9 mouse cellular contexts compared by ENCODE assay signal in genomic region chr2:117444671-117445070, GRCm38 (mm10).
DNase-seq lines count a peak whose midpoint lies in the region; ATAC-seq and TF ChIP-seq lines count a peak whose summit lies in the region.
"Had no signal": no experiment of that assay in that cellular context is flagged by ENCODE, and none has a peak within 500 bp of the region (broad histone marks: within the 10 kb centered on the region; RNA-seq: fewer than 3 reads in every experiment).

No protein-coding gene starts in this region.

- H3K4me2 ChIP-seq in forebrain, embryonic 11.5 days (ENCODE audit: low read depth, low read length, severe bottlenecking), result no peak overlapping the region
- H3K4me2 ChIP-seq in forebrain, embryonic 13.5 days, result no peak overlapping the region
- H3K4me2 ChIP-seq in hindbrain, embryonic 12.5 days (replicated peaks), result no peak overlapping the region
- H3K4me2 ChIP-seq: hindbrain, embryonic 15.5 days had no signal

- no peaks in the 10 kb centered on the region for H3K79me2 ChIP-seq in liver, adult 2 months (ENCODE audit: control insufficient read depth, insufficient read depth, low read length)

- peaks cover 1% of the 10 kb centered on the region; the same call in 1 of the 2 replicates for H3K4me1 ChIP-seq in forebrain, embryonic 11.5 days (replicated peaks; ENCODE audit: control insufficient read depth, insufficient read depth, low read length)
- 0 out of 2 replicates have a peak, but pooled peaks cover 3% of the 10 kb centered on the region for H3K4me1 ChIP-seq in forebrain, embryonic 13.5 days
- H3K4me1 ChIP-seq in lung, adult 2 months (ENCODE audit: control insufficient read depth, insufficient read depth, low read length), result no peaks in the 10 kb centered on the region
- H3K4me1 ChIP-seq in liver, adult 2 months (ENCODE audit: control insufficient read depth, insufficient read depth, low read length), result no peaks in the 10 kb centered on the region
- no peaks in the 10 kb centered on the region; the same call in 1 of the 2 replicates for H3K4me1 ChIP-seq in hindbrain, embryonic 12.5 days
- H3K4me1 ChIP-seq: hindbrain, embryonic 15.5 days had no signal

- TF ChIP-seq CTCF in lung, adult 2 months (IDR thresholded peaks at IDR 0.05; ENCODE audit: insufficient read depth, low read length), result peak; percentile 44
- peak; percentile 42; the same call in 1 of the 2 replicates for TF ChIP-seq CTCF in liver, adult 2 months (IDR thresholded peaks at IDR 0.05; ENCODE audit: low read depth, low read length)

- DNase-seq in forebrain, embryonic 11.5 days (ENCODE audit: low spot score), result peak; percentile 73
- DNase-seq in lung, adult 2 months, result peak; percentile 19
- DNase-seq in lung, postnatal 25 days (ENCODE audit: low spot score), result no peak
- DNase-seq in adrenal gland, postnatal 25 days, result peak; percentile 31
- no peak for DNase-seq in liver, adult 2 months (ENCODE audit: extremely low read depth, low read depth, low spot score)
- DNase-seq in spleen, postnatal 4 days (ENCODE audit: low spot score in 2 of 2), result peak; percentile 47 to 79

- no peak overlapping the region for H3K27ac ChIP-seq in forebrain, embryonic 11.5 days (ENCODE audit: low read depth, low read length)
- H3K27ac ChIP-seq in forebrain, embryonic 13.5 days, result no peak overlapping the region
- no peak overlapping the region for H3K27ac ChIP-seq in liver, adult 2 months (replicated peaks; ENCODE audit: insufficient read depth, low read depth, low read length)
- no peak overlapping the region for H3K27ac ChIP-seq in hindbrain, embryonic 12.5 days
- H3K27ac ChIP-seq: hindbrain, embryonic 15.5 days had no signal

- no peak overlapping the region for H3K9ac ChIP-seq in forebrain, embryonic 11.5 days (ENCODE audit: low read length)
- H3K9ac ChIP-seq in forebrain, embryonic 13.5 days, result no peak overlapping the region
- H3K9ac ChIP-seq in liver, adult 2 months (ENCODE audit: low read depth, low read length), result no peak overlapping the region
- no peak overlapping the region for H3K9ac ChIP-seq in hindbrain, embryonic 12.5 days
- H3K9ac ChIP-seq: hindbrain, embryonic 15.5 days had no signal

- no peak for TF ChIP-seq POLR2A in lung, adult 2 months (IDR thresholded peaks at IDR 0.05; ENCODE audit: borderline replicate concordance, extremely low read depth, low read depth, low read length)
- no peak for TF ChIP-seq POLR2A in liver, adult 2 months (IDR thresholded peaks at IDR 0.05; ENCODE audit: extremely low read depth, insufficient read depth, low read length)

- 37% methylated on average over 5 of the region's 5 CpGs for WGBS in forebrain, embryonic 11.5 days
- WGBS in forebrain, embryonic 13.5 days, result 24% methylated on average over 5 of the region's 5 CpGs
- 29% methylated on average over 5 of the region's 5 CpGs for WGBS in lung, adult 2 months
- WGBS in liver, adult 2 months, result 33% methylated on average over 5 of the region's 5 CpGs
- 29% methylated on average over 5 of the region's 5 CpGs for WGBS in hindbrain, embryonic 12.5 days

- ATAC-seq in forebrain, embryonic 11.5 days (replicated peaks; ENCODE audit: low FRiP score), result no peak
- no peak for ATAC-seq in forebrain, embryonic 13.5 days
- ATAC-seq in hindbrain, embryonic 12.5 days (ENCODE audit: low FRiP score), result no peak

- no peak overlapping the region for H3K4me3 ChIP-seq in forebrain, embryonic 11.5 days (ENCODE audit: low read depth, low read length)
- no peak overlapping the region for H3K4me3 ChIP-seq in forebrain, embryonic 13.5 days
- H3K4me3 ChIP-seq in lung, adult 2 months (replicated peaks; ENCODE audit: extremely low read depth, low read depth, low read length), result no peak overlapping the region
- H3K4me3 ChIP-seq in liver, adult 2 months (ENCODE audit: insufficient read depth, low read depth, low read length), result no peak overlapping the region
- no peak overlapping the region for H3K4me3 ChIP-seq in hindbrain, embryonic 12.5 days
- H3K4me3 ChIP-seq: hindbrain, embryonic 15.5 days had no signal

- H3K36me3 ChIP-seq in forebrain, embryonic 11.5 days (ENCODE audit: control insufficient read depth, insufficient read depth, low read length), result no peaks in the 10 kb centered on the region
- no peaks in the 10 kb centered on the region for H3K36me3 ChIP-seq in forebrain, embryonic 13.5 days (ENCODE audit: poor library complexity, severe bottlenecking)
- H3K36me3 ChIP-seq in liver, adult 2 months (ENCODE audit: control insufficient read depth, insufficient read depth, low read length), result no peaks in the 10 kb centered on the region
- no peaks in the 10 kb centered on the region for H3K36me3 ChIP-seq in hindbrain, embryonic 12.5 days
- H3K36me3 ChIP-seq: hindbrain, embryonic 15.5 days had no signal

- no peaks in the 10 kb centered on the region for H3K9me3 ChIP-seq in forebrain, embryonic 11.5 days (ENCODE audit: control insufficient read depth, low read length)
- no peaks in the 10 kb centered on the region for H3K9me3 ChIP-seq in forebrain, embryonic 13.5 days (replicated peaks)
- no peaks in the 10 kb centered on the region for H3K9me3 ChIP-seq in hindbrain, embryonic 12.5 days (replicated peaks)
- H3K9me3 ChIP-seq: hindbrain, embryonic 15.5 days had no signal

- no peaks in the 10 kb centered on the region for H3K27me3 ChIP-seq in forebrain, embryonic 11.5 days (ENCODE audit: control insufficient read depth, insufficient read depth, low read length)
- no peaks in the 10 kb centered on the region for H3K27me3 ChIP-seq in forebrain, embryonic 13.5 days
- H3K27me3 ChIP-seq in liver, adult 2 months (ENCODE audit: control insufficient read depth, insufficient read depth, low read length), result no peaks in the 10 kb centered on the region
- H3K27me3 ChIP-seq in hindbrain, embryonic 12.5 days, result no peaks in the 10 kb centered on the region
- H3K27me3 ChIP-seq: hindbrain, embryonic 15.5 days had no signal

Comparison
In these comparisons a context has a peak if more than half of its experiments do, and no peak if none do; other contexts are left out.
1. DNase-seq: peak in forebrain, embryonic 11.5 days (single experiment), lung, adult 2 months (single experiment), adrenal gland, postnatal 25 days (single experiment) and spleen, postnatal 4 days (2 of 2); none in lung, postnatal 25 days (single experiment) and liver, adult 2 months (single experiment).